Mouse (Mus musculus) forebrain, embryonic 12.5 days (tissue): Measurements from ENCODE around the gene Lgi1. TPM values are rescaled to one million over a fixed set of nuclear protein-coding genes. Genes with fewer than 3 reads are reported as not detected.

Experiments used
- ATAC-seq: fragments of 200-750 bp; cut with Nextera tagmentation; 2 replicates; pipeline ENCODE4 v1.8.0; 2017; ENCODE audit warnings: moderate TSS enrichment; ENCODE audit not compliant: low FRiP score
- H3K27ac ChIP-seq: fragments of 300-500 bp; sonication (generic); 2 replicates; pipeline ENCODE4 v1.5.1; 2016; ENCODE audit warnings: mild to moderate bottlenecking
- H3K27me3 ChIP-seq: fragments of 300-500 bp; sonication (generic); 2 replicates; pipeline ENCODE4 v1.6.1; 2016; ENCODE audit warnings: mild to moderate bottlenecking
- H3K36me3 ChIP-seq: fragments of 300-500 bp; sonication (generic); replicated peaks from 2 replicates; pipeline ENCODE4 v1.6.1; 2016; ENCODE audit warnings: mild to moderate bottlenecking
- H3K4me1 ChIP-seq: fragments of 300-500 bp; sonication (generic); 2 replicates; pipeline ENCODE4 v1.6.1; 2016
- H3K4me2 ChIP-seq: fragments of 300-500 bp; sonication (generic); 2 replicates; pipeline ENCODE4 v1.6.1; 2016; ENCODE audit warnings: mild to moderate bottlenecking, moderate library complexity
- H3K4me3 ChIP-seq: fragments of 300-500 bp; sonication (generic); replicated peaks from 2 replicates; pipeline ENCODE4 v1.5.1; 2016; ENCODE audit warnings: mild to moderate bottlenecking
- H3K9ac ChIP-seq: fragments of 300-500 bp; sonication (generic); 2 replicates; pipeline ENCODE4 v1.6.1; 2016; ENCODE audit warnings: mild to moderate bottlenecking
- H3K9me3 ChIP-seq: fragments of 300-500 bp; sonication (generic); 2 replicates; pipeline ENCODE4 v1.6.1; 2016
- WGBS: fragments of 180-500 bp; shearing (Covaris S2); methylation state at CpG from one replicate; pipeline ENCODE4 v1.1.7; 2016; 5-methylcytosine and 5-hydroxymethylcytosine counted together
- polyA plus RNA-seq: library from polyadenylated mRNA; unstranded; fragments of >200 nt; fragmentation: Nextera tagmentation; extraction: Ambion mirVana; gene quantifications from 2 replicates; pipeline ENCODE4 v1.2.1, GENCODE M21; 2016

The Lgi1 gene
- polyA plus RNA-seq, 1 experiment from 2014 or later: 2.4 TPM

DNA sequence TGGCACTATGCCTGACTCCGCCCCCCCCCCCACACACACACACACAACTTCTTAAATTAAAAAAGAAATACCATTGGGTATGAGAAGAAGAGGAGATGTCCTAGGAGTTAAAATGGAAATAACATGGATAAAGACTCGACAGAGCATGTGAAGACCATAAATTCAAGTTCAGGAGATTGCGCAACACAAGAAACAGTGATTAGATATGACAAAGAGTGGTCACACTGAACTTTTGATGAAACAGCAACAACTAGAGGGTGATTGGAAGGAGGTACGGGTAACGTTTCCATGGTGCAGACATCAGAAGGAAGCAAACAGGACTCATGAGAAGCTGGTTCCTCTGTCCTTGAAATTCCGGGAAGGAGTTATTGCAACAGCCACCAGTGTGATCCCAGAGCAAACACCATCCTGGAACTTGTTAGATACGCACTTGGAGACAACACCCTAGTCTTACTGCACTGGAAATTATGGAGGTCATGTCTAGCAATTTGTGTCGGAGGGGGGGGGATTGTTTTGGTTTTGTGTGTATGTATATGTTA, 22.0 kb upstream of the Lgi1 start:
- ATAC-seq: no peak
- no peak overlapping the region for H3K4me2 ChIP-seq
- H3K4me3 ChIP-seq: no peak overlapping the region
- WGBS: 96% methylated on average over 8 of the region's 8 CpGs
- H3K36me3 ChIP-seq: no peaks in the 10 kb centered on the region
- no peaks in the 10 kb centered on the region for H3K27me3 ChIP-seq
- no peak overlapping the region for H3K27ac ChIP-seq
- H3K4me1 ChIP-seq: peaks cover 35% of the 10 kb centered on the region
- no peak overlapping the region for H3K9ac ChIP-seq
- H3K9me3 ChIP-seq: no peaks in the 10 kb centered on the region

DNA sequence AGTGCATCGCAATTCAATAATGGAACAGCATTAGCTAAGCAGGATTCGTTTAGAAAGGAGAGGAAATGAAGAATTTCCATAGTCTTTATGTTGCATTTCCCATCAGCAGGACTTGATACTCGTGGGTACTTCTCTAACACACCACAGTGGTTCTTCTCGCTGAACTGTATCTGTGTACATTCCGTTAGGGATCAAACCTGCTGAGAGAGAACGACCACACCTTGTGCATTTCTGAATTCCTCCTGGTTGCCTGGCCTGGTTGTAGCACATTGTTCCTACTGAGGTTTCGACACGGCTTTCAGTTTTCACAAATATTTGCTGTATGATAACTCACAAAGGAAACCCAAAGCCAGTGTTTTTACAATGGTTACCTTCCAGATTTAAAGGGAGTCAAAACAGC, 19.6 kb upstream of the Lgi1 start:
- peak overlapping the region; percentile 78 for H3K27ac ChIP-seq
- H3K9ac ChIP-seq: no peak overlapping the region
- H3K4me3 ChIP-seq: no peak overlapping the region
- 72% methylated on average over 8 of the region's 8 CpGs for WGBS
- no peaks in the 10 kb centered on the region for H3K27me3 ChIP-seq
- no peaks in the 10 kb centered on the region for H3K36me3 ChIP-seq
- peaks cover 25% of the 10 kb centered on the region for H3K4me1 ChIP-seq
- no peak overlapping the region for H3K4me2 ChIP-seq
- no peaks in the 10 kb centered on the region for H3K9me3 ChIP-seq
- ATAC-seq: no peak

DNA sequence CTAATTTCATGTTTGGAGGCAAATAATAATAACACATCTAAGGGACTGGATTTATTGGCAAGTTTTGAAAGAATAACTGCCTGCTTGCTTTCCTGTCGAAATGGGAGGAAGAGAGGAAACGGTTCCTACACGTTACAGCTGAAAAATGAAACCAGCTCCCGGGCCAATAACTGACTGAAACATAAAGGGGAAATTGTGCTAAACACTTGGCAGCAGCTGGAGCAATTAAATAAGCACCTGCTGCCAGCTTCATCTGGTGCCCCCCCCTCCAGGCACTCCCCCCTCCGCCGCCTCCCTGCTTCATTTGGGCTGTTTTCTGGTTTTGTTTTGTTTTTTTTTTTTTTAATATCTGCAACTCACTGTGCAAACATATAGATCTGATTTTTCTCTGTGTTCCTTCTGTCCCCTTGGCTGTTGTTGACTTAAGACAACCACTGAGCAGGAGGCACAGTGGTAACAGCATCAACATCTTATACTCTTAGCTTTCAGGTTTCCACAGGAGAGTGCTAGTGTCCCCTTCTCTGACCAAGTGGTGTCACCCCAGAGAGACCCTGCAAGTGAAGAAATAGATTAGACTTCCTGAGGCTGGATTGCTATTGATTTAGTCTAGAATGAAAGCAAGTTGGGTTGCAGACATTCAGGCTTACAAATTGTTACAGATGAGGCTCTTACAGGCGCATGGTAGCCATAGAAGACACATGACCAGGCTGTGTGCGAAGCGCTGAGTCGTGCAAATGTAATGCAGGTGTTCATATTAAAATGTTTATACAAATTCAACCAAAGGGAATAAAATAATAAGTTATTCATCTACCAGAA, 18.8 kb upstream of the Lgi1 start:
- Histone ChIP-seq H3K9ac (no peak overlapping the region), H3K27me3 (no peaks in the 10 kb centered on the region), H3K9me3 (no peaks in the 10 kb centered on the region), H3K4me3 (no peak overlapping the region), H3K4me2 (peak overlapping the region; percentile 23; the same call in 1 of the 2 replicates), H3K36me3 (no peaks in the 10 kb centered on the region), H3K4me1 (peaks cover 25% of the 10 kb centered on the region), H3K27ac (peak overlapping the region; percentile 78)
- peak; percentile 78; the same call in 1 of the 2 replicates for ATAC-seq
- 45% methylated on average over 10 of the region's 10 CpGs for WGBS

DNA sequence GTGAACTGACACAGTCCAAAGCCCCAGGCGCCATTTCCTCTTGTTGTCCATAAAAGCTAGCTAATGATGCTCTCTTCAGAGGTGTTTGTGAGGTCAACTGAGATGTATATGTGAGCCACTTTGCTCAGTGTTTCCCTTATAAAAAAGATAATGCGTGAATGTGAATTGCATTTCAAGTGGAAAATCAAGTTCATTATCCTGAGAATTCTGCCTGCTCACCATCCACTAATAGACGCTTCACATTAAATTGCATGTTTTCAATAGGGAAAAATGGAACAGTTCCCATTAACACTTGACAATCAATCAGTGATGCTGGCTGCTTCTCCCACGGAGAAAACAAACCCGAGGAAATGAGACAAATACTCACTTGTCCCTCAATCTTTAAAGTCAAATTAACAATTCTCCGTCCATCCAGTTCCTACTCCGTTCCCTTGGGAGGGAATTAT, 18.1 kb upstream of the Lgi1 start:
- 0 out of 2 replicates have a peak overlapping the region, but pooled peaks have one; percentile 6 for H3K4me2 ChIP-seq
- 34% methylated on average over 7 of the region's 7 CpGs for WGBS
- H3K27ac ChIP-seq: peak overlapping the region; percentile 78
- peak; percentile 88 for ATAC-seq
- H3K9ac ChIP-seq: no peak overlapping the region
- peaks cover 25% of the 10 kb centered on the region for H3K4me1 ChIP-seq
- no peaks in the 10 kb centered on the region for H3K9me3 ChIP-seq
- no peaks in the 10 kb centered on the region for H3K27me3 ChIP-seq
- no peaks in the 10 kb centered on the region for H3K36me3 ChIP-seq
- no peak overlapping the region for H3K4me3 ChIP-seq

DNA sequence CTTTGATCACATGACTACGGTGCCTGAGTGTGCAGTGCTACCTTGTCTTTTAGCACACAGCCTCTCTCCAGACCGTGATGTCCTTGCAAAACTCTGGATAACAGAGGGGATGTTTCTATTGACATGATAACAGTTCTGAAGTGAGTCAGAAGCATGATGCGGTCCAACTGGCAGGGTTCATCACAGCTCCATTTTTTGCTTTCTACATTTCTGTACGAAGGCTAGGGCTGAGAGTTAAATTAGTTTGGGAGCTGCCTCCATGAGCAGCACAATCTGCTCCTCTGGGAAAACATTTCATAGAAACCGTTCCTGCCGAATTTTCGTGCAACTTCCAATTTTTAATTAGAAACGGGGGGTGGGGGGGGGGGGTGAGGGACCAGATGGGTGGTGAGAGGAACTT, 14.7 kb upstream of the Lgi1 start:
- ATAC-seq: no peak
- Histone ChIP-seq H3K9me3 (no peaks in the 10 kb centered on the region), H3K4me3 (no peak overlapping the region), H3K4me2 (no peak overlapping the region), H3K9ac (no peak overlapping the region), H3K27ac (no peak overlapping the region), H3K4me1 (peaks cover 22% of the 10 kb centered on the region), H3K27me3 (0 out of 2 replicates have a peak, but pooled peaks cover 3% of the 10 kb centered on the region), H3K36me3 (no peaks in the 10 kb centered on the region)
- WGBS: 87% methylated on average over 8 of the region's 8 CpGs

DNA sequence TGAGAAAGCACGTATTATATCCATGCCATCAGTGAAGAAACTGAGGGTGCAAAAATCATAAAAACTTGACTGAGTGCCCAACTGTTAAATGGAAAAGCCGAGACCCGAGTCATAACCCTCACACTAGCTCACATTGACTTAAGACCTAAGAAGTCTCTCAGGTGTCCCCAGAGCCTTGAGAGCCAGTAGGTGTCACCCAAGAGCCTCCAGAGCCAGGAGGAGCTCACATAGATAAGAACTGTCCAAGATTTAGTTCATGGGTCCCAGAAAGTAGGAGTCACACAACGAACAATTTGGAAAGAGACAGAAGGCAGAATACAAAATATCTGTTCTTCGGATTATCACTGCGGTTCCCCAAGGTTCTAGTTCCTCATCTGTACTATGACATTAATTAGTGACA, 10.5 kb upstream of the Lgi1 start:
- H3K27ac ChIP-seq: no peak overlapping the region
- H3K9ac ChIP-seq: no peak overlapping the region
- H3K9me3 ChIP-seq: no peaks in the 10 kb centered on the region
- no peaks in the 10 kb centered on the region for H3K36me3 ChIP-seq
- ATAC-seq: no peak
- no peak overlapping the region for H3K4me2 ChIP-seq
- no peak overlapping the region for H3K4me3 ChIP-seq
- WGBS: 63% methylated on average over 6 of the region's 6 CpGs
- no peaks in the 10 kb centered on the region for H3K4me1 ChIP-seq
- 0 out of 2 replicates have a peak, but pooled peaks cover 3% of the 10 kb centered on the region for H3K27me3 ChIP-seq

DNA sequence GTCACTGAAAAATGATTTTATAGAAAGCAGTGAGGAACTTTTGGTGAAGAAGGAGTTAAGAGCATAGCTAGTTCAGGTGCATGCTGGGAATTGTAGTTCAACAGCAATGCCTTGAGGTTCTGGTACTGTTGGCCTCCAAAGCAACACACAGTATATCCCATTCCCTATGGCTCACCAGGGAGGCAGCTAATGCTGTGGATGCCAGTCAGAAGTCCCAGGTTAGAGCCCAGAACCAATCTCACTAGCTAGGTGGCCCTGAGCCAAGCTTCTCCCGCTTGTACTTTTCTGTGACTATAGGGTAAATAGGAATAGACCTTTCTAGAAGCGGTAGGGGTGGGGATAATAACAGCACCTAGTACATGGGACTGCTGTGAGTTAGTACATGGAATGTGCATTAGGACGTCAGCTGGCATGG, 5.7 kb upstream of the Lgi1 start:
- Histone ChIP-seq H3K4me1 (peaks cover 9% of the 10 kb centered on the region; the same call in 1 of the 2 replicates), H3K36me3 (no peaks in the 10 kb centered on the region), H3K4me2 (no peak overlapping the region), H3K4me3 (no peak overlapping the region), H3K27me3 (peaks cover 15% of the 10 kb centered on the region; the same call in 1 of the 2 replicates), H3K9me3 (no peaks in the 10 kb centered on the region), H3K9ac (no peak overlapping the region), H3K27ac (no peak overlapping the region)
- ATAC-seq: no peak; the same call in 1 of the 2 replicates
- 85% methylated on average over 3 of the region's 3 CpGs for WGBS

DNA sequence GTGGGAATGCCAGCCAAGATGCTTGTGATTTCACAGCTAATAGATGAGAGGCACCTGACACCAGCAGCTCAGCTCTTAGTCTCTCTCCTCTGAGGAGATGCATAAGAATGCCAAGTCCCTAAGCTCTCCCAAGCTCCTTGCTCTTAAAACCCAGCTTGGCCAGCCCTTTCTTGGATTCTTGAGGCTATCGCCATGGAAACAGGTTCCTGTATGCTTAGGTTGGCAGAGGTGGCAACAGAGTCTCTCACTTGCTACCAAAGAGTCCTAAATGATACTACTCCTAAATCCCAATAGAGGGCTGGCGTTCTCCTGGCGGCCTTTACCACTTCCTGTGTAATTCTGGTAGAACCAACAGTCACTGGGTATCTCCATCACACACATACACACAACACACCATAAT, 4.9 kb upstream of the Lgi1 start:
- H3K4me2 ChIP-seq: no peak overlapping the region
- peaks cover 17% of the 10 kb centered on the region; the same call in 1 of the 2 replicates for H3K27me3 ChIP-seq
- WGBS: 81% methylated on average over 3 of the region's 3 CpGs
- no peak overlapping the region for H3K4me3 ChIP-seq
- ATAC-seq: no peak
- no peaks in the 10 kb centered on the region for H3K36me3 ChIP-seq
- no peaks in the 10 kb centered on the region for H3K9me3 ChIP-seq
- H3K9ac ChIP-seq: no peak overlapping the region
- H3K4me1 ChIP-seq: peaks cover 17% of the 10 kb centered on the region
- no peak overlapping the region for H3K27ac ChIP-seq

DNA sequence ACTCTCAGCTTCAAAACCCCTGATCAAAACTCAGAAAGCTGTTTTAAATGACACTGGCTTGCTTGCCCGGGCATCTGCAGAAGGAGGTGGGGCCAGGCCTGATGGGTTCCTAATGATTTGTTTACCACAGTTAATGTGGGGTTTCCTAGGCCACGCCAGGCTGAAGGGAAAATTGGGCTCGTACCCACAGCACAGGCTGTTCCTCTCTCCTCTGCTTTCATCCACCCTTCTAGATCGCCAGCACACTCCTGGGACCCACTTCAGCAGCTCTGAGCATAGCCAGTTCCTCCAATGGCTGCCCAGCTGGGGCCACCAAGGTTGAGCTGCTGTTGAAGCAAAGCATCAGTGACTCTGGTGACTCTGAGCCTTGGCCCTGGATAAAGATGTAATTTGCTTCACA, 4.0 kb upstream of the Lgi1 start:
- H3K27ac ChIP-seq: peak overlapping the region; percentile 53; the same call in 1 of the 2 replicates
- H3K9ac ChIP-seq: no peak overlapping the region
- WGBS: 36% methylated on average over 4 of the region's 4 CpGs
- no peak overlapping the region for H3K4me2 ChIP-seq
- no peak overlapping the region for H3K4me3 ChIP-seq
- H3K36me3 ChIP-seq: no peaks in the 10 kb centered on the region
- H3K9me3 ChIP-seq: no peaks in the 10 kb centered on the region
- peaks cover 23% of the 10 kb centered on the region for H3K4me1 ChIP-seq
- ATAC-seq: peak; percentile 63; the same call in 1 of the 2 replicates
- H3K27me3 ChIP-seq: peaks cover 17% of the 10 kb centered on the region; the same call in 1 of the 2 replicates

DNA sequence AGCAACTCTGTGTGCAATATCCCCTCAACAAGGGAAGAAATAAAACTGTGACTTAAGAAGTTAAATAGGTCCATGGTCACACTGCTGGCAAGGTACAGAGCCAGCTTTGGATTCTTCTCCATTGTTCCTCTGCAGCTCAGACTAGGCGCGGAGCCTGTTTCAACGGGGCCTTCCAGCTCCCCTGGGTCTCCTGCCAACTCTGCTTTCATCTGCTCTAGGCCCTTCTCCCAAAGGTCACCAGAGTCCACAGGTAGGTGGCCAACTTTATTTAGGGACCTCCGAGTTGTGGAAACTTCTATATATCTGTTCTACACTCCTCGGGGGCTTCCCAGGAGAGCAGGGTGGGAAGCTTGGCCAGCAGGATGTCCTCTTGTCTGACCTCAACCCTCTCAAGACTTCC, 3.0 kb upstream of the Lgi1 start:
- WGBS: 75% methylated on average over 5 of the region's 5 CpGs
- no peaks in the 10 kb centered on the region for H3K9me3 ChIP-seq
- no peak for ATAC-seq

DNA sequence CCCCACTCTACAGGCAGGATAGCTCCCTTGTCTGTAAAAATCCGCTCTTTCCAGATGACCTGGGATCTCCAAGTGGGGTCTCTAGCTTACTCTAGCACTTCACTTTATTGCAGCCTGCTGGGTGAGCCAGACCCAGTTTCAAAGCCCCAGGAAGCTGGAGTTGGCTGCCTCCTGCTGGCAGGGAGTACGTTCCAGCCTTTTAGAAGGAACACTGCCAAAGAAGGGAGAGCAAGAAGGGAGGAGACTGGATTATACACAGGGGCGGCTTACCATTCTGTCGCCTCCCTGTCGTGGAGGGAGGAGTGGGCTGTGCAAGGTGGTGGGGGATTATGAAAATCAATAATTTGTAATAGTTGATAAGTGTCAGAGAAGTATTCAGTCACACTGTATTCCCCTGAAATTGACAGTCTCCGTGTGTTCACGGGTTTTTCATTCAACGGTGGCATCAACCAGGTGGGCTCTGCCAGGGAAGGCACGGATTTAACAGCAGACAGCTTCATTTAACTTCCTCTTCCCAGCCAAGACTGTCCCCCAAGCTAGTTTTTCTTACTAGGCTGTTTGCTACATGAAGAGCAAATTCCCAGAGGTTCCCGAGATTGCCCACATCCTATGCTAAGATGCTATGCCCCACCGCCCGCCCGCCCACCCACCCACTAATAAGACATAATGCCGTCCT, 369 bp upstream of the Lgi1 start:
- H3K36me3 ChIP-seq: no peaks in the 10 kb centered on the region
- peaks cover 20% of the 10 kb centered on the region; the same call in 1 of the 2 replicates for H3K27me3 ChIP-seq
- H3K9me3 ChIP-seq: no peaks in the 10 kb centered on the region
- H3K4me2 ChIP-seq: peak overlapping the region; percentile 48
- peak; percentile 63; the same call in 1 of the 2 replicates for ATAC-seq
- peaks cover 23% of the 10 kb centered on the region for H3K4me1 ChIP-seq
- H3K9ac ChIP-seq: peak overlapping the region; percentile 21; the same call in 1 of the 2 replicates
- H3K4me3 ChIP-seq: peak overlapping the region; percentile 8
- 13% methylated on average over 14 of the region's 14 CpGs for WGBS
- H3K27ac ChIP-seq: no peak overlapping the region

More for the DNA sequence above, 3.0 kb upstream of the Lgi1 start:
- H3K4me3 ChIP-seq: no peak overlapping the region
- H3K27ac ChIP-seq: no peak overlapping the region
- no peak overlapping the region for H3K9ac ChIP-seq
- no peaks in the 10 kb centered on the region for H3K36me3 ChIP-seq
- H3K4me1 ChIP-seq: peaks cover 23% of the 10 kb centered on the region
- no peak overlapping the region for H3K4me2 ChIP-seq
- H3K27me3 ChIP-seq: peaks cover 17% of the 10 kb centered on the region; the same call in 1 of the 2 replicates

DNA sequence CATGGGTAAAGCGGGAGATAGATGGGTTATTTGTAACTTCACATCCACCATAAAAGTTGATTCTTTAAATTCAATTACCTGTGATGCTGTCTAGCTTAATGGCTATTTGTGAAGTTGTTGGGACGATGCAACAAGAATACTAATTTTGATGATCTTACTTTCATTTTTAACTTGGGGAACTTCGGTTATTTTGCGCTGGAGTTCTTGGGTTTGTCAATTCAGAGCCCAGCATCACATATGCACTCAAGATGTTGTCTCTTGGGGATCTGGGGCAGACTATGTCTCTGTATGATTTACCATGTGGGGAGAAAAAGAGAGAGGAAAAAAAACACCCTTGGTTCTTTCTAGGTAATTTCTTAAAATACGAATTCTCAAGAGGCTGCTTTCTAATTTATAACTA, 1.4 kb downstream of the Lgi1 start:
- Histone ChIP-seq H3K27ac (no peak overlapping the region), H3K4me1 (peaks cover 14% of the 10 kb centered on the region), H3K9ac (no peak overlapping the region), H3K27me3 (peaks cover 20% of the 10 kb centered on the region; the same call in 1 of the 2 replicates), H3K9me3 (no peaks in the 10 kb centered on the region), H3K4me3 (no peak overlapping the region), H3K36me3 (no peaks in the 10 kb centered on the region), H3K4me2 (no peak overlapping the region)
- 85% methylated on average over 5 of the region's 5 CpGs for WGBS
- no peak for ATAC-seq
